Comparison of ENCODE assay signal across 8 mouse cellular contexts in genomic region chr1:134494428-134495215, GRCm38 (mm10). TPM values are rescaled to one million over a fixed set of nuclear protein-coding genes. Genes with fewer than 3 reads are reported as not detected.
DNase-seq lines count a peak whose midpoint lies in the region; ATAC-seq and TF ChIP-seq lines count a peak whose summit lies in the region.

Gene Rabif, plus strand, starts transcription at chr1:134494648.

- peak; percentile 100 for DNase-seq in gastrocnemius, postnatal 10 days
- peak; percentile 99 for DNase-seq in induced T-regulatory cell, adult 2 months (ENCODE audit: low read depth)
- peak; percentile 94 to 98 for DNase-seq in left cerebral cortex, adult 9 months (ENCODE audit: low spot score in 2 of 2)
- peak; percentile 99 for DNase-seq in right cerebral cortex, postnatal 14 days
- DNase-seq in urinary bladder, postnatal 36 days (ENCODE audit: low spot score in 2 of 2): peak; percentile 96 to 99

- peak; percentile 87 for TF ChIP-seq POLR2A in cortical plate, adult 2 months (IDR thresholded peaks at IDR 0.05; ENCODE audit: extremely low read depth, insufficient read depth, low read length)

- 0 out of 2 replicates have a peak, but pooled peaks have one; percentile 13 for TF ChIP-seq CTCF in cortical plate, adult 2 months (IDR thresholded peaks at IDR 0.05; ENCODE audit: extremely low read depth, insufficient read depth, low read length)

- ATAC-seq in activated CD4-positive, CD25-positive, alpha-beta regulatory T cell, adult 4 months: peak; percentile 96
- ATAC-seq in megakaryocyte progenitor cell, adult 5-6 weeks (replicated peaks; ENCODE audit: poor library complexity): peak; percentile 88

- peak within 1 kb of the TSS; percentile 51 for H3K27ac ChIP-seq in cortical plate, adult 2 months (ENCODE audit: insufficient read depth, low read length)

- H3K4me1 ChIP-seq in cortical plate, adult 2 months (ENCODE audit: control insufficient read depth, insufficient read depth, low read length): no peaks in the 10 kb centered on the region

- peak within 1 kb of the TSS; percentile 82 for H3K4me3 ChIP-seq in cortical plate, adult 2 months (ENCODE audit: insufficient read depth, low read length)

RNA-seq across cellular contexts. Expression of gene Rabif, which starts in this region (rescaled TPM):
- polyA plus RNA-seq in activated CD4-positive, CD25-positive, alpha-beta regulatory T cell, adult 4 months (2017; shearing (Covaris generic)): 10 to 100 TPM; 34.2 to 42.6 TPM
- 28.7 TPM in 2 replicates for polyA plus RNA-seq in cortical plate, adult 2 months (2012; rRNA removed)
- 1 to 10 TPM; 7.2 to 9.4 TPM for total RNA-seq in gastrocnemius, postnatal 10 days (2021)
- total RNA-seq in megakaryocyte progenitor cell, adult 5-6 weeks (2015): 20.0 and 25.6 TPM in 2 replicates
- 15.4 and 15.5 TPM in 2 replicates for total RNA-seq in megakaryocyte progenitor cell, adult 5-6 weeks (2017)

Comparison
In these comparisons a context has a peak if more than half of its experiments do, and no peak if none do; other contexts are left out.
1. Peak in every context shown above with its lines: DNase-seq, ATAC-seq, H3K4me3 ChIP-seq and H3K27ac ChIP-seq.